Mouse (Mus musculus): ENCODE measurements around the gene Cradd. TPM values are rescaled to one million over a fixed set of nuclear protein-coding genes. Genes with fewer than 3 reads are reported as not detected.

The Cradd gene
- polyA plus RNA-seq, 1 experiment from 2014 or later, result 12.0 TPM

DNA sequence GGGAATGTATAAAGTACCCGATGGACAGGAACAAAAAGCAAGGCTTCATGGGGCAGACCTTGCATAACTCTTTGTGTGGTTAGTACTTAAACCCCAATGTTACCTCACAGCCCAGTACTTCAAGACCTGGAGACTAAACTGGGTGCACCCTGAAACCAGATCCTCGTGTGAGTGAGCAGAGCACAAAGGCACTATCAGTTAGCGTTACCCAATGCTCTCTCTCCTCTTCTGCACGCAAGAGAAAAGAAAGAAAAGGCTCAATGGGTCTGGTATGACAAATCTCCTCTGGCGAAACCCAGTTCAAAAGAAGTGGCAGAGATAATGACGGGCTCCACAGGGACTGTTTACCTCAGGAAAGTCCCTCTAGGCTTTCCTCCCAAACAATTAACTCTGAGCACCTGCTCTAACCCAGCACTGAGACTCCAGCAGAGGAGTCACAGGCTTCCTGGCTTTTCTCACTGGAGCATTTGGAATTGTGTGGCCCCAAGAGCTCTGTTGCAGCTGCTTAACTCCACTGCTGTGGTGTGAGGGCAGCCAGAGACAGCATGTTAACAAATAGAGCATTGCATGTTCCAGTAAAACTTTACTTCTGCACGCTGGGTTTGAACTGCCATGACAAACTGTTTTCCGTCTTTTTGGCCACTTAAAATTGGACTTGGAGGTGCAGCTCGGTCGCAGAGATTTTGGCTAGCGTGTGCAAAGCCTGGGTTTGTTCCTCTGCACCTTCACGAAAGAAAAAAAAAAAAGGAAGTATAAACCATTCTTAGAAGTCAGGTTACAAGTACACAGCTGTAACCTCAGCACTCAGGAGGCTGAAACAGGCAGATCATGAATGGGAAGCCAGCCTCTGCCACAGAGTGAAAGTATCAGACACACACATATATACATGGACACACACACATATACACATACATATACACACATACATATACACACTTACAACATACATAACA lies 21.4 kb downstream of the Cradd start:
- Histone ChIP-seq H3K9me3 (ENCODE audit: control insufficient read depth, low read length) (no peaks in the 10 kb centered on the region), H3K27ac (replicated peaks; ENCODE audit: low read depth, low read length) (no peak overlapping the region), H3K4me1 (ENCODE audit: control insufficient read depth, insufficient read depth, low read length) (peaks cover 4% of the 10 kb centered on the region; the same call in 1 of the 2 replicates), H3K27me3 (ENCODE audit: control insufficient read depth, insufficient read depth, low read length) (no peaks in the 10 kb centered on the region), H3K4me3 (replicated peaks; ENCODE audit: low read depth, low read length) (no peak overlapping the region), H3K36me3 (ENCODE audit: control insufficient read depth, insufficient read depth, low read length) (no peaks in the 10 kb centered on the region), H3K4me2 (ENCODE audit: low read length) (no peak overlapping the region), H3K9ac (replicated peaks; ENCODE audit: low read length) (no peak overlapping the region)
- no peak for DNase-seq
- no peak for ATAC-seq (ENCODE audit: low FRiP score, low TSS enrichment)
- WGBS, result 49% methylated on average over 12 of the region's 12 CpGs

- DNase-seq, result no peak
- WGBS, result 90% methylated on average over 8 of the region's 8 CpGs
- H3K4me3 ChIP-seq (replicated peaks; ENCODE audit: low read depth, low read length), result no peak overlapping the region
Observed at GRCm38 (mm10) chr10:95300178-95300793, 23.6 kb downstream of the Cradd start.

DNA sequence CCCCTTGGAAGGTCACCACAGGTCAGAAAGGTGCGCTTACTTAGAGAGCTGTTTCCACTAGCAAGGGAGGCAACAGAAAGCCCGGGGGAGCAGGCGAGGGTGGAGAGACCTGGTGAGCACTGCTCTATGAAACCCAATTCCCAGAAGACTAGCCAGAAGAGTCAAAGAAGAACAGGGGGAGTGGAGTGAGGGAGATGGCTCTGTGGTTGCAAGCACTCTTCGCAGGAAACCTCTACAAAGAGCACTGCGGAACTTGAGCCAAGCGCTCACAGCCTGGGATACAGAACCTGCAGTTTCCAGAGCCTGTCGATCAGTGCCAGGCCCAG lies 24.2 kb downstream of the Cradd start:
- DNase-seq (no peak), ATAC-seq (ENCODE audit: low FRiP score, low TSS enrichment) (no peak)
- WGBS, result 86% methylated on average over 7 of the region's 7 CpGs
- no peaks in the 10 kb centered on the region for H3K27me3 ChIP-seq (ENCODE audit: control insufficient read depth, insufficient read depth, low read length)
- H3K4me3 ChIP-seq (replicated peaks; ENCODE audit: low read depth, low read length), result no peak overlapping the region
- no peak overlapping the region for H3K27ac ChIP-seq (replicated peaks; ENCODE audit: low read depth, low read length)
- H3K4me1 ChIP-seq (ENCODE audit: control insufficient read depth, insufficient read depth, low read length), result peaks cover 8% of the 10 kb centered on the region; the same call in 1 of the 2 replicates
- H3K9me3 ChIP-seq (ENCODE audit: control insufficient read depth, low read length), result no peaks in the 10 kb centered on the region
- H3K36me3 ChIP-seq (ENCODE audit: control insufficient read depth, insufficient read depth, low read length), result no peaks in the 10 kb centered on the region
- no peak overlapping the region for H3K4me2 ChIP-seq (ENCODE audit: low read length)
- no peak overlapping the region for H3K9ac ChIP-seq (replicated peaks; ENCODE audit: low read length)

More at GRCm38 (mm10) chr10:95300178-95300793, 23.6 kb downstream of the Cradd start:
- no peak for ATAC-seq (ENCODE audit: low FRiP score, low TSS enrichment)
- H3K9ac ChIP-seq (replicated peaks; ENCODE audit: low read length), result no peak overlapping the region
- H3K27me3 ChIP-seq (ENCODE audit: control insufficient read depth, insufficient read depth, low read length), result no peaks in the 10 kb centered on the region
- no peak overlapping the region for H3K4me2 ChIP-seq (ENCODE audit: low read length)
- no peak overlapping the region for H3K27ac ChIP-seq (replicated peaks; ENCODE audit: low read depth, low read length)
- H3K4me1 ChIP-seq (ENCODE audit: control insufficient read depth, insufficient read depth, low read length), result peaks cover 8% of the 10 kb centered on the region; the same call in 1 of the 2 replicates
- no peaks in the 10 kb centered on the region for H3K9me3 ChIP-seq (ENCODE audit: control insufficient read depth, low read length)
- H3K36me3 ChIP-seq (ENCODE audit: control insufficient read depth, insufficient read depth, low read length), result no peaks in the 10 kb centered on the region

GRCm38 (mm10) chr10:95299010-95299807 lies 24.7 kb downstream of the Cradd start:
- no peak for ATAC-seq (ENCODE audit: low FRiP score, low TSS enrichment)
- no peak for DNase-seq
- H3K36me3 ChIP-seq (ENCODE audit: control insufficient read depth, insufficient read depth, low read length), result no peaks in the 10 kb centered on the region
- H3K4me3 ChIP-seq (replicated peaks; ENCODE audit: low read depth, low read length), result no peak overlapping the region
- no peak overlapping the region for H3K27ac ChIP-seq (replicated peaks; ENCODE audit: low read depth, low read length)
- H3K27me3 ChIP-seq (ENCODE audit: control insufficient read depth, insufficient read depth, low read length), result no peaks in the 10 kb centered on the region
- peaks cover 8% of the 10 kb centered on the region; the same call in 1 of the 2 replicates for H3K4me1 ChIP-seq (ENCODE audit: control insufficient read depth, insufficient read depth, low read length)
- H3K9me3 ChIP-seq (ENCODE audit: control insufficient read depth, low read length), result no peaks in the 10 kb centered on the region
- no peak overlapping the region for H3K9ac ChIP-seq (replicated peaks; ENCODE audit: low read length)
- H3K4me2 ChIP-seq (ENCODE audit: low read length), result no peak overlapping the region
- 83% methylated on average over 18 of the region's 18 CpGs for WGBS

GRCm38 (mm10) chr10:95298504-95298903 lies 25.4 kb downstream of the Cradd start:
- Histone ChIP-seq H3K36me3 (ENCODE audit: control insufficient read depth, insufficient read depth, low read length) (no peaks in the 10 kb centered on the region), H3K9ac (replicated peaks; ENCODE audit: low read length) (no peak overlapping the region), H3K4me2 (ENCODE audit: low read length) (no peak overlapping the region), H3K4me1 (ENCODE audit: control insufficient read depth, insufficient read depth, low read length) (peaks cover 8% of the 10 kb centered on the region; the same call in 1 of the 2 replicates), H3K9me3 (ENCODE audit: control insufficient read depth, low read length) (no peaks in the 10 kb centered on the region), H3K27ac (replicated peaks; ENCODE audit: low read depth, low read length) (no peak overlapping the region), H3K4me3 (replicated peaks; ENCODE audit: low read depth, low read length) (no peak overlapping the region), H3K27me3 (ENCODE audit: control insufficient read depth, insufficient read depth, low read length) (no peaks in the 10 kb centered on the region)
- no peak for DNase-seq
- 85% methylated on average over 6 of the region's 6 CpGs for WGBS
- no peak for ATAC-seq (ENCODE audit: low FRiP score, low TSS enrichment)

- H3K4me3 ChIP-seq (replicated peaks; ENCODE audit: low read depth, low read length), result no peak overlapping the region
- DNase-seq (peak; percentile 25), ATAC-seq (ENCODE audit: low FRiP score, low TSS enrichment) (no peak)
- no peaks in the 10 kb centered on the region for H3K9me3 ChIP-seq (ENCODE audit: control insufficient read depth, low read length)
- no peaks in the 10 kb centered on the region for H3K36me3 ChIP-seq (ENCODE audit: control insufficient read depth, insufficient read depth, low read length)
- no peaks in the 10 kb centered on the region for H3K27me3 ChIP-seq (ENCODE audit: control insufficient read depth, insufficient read depth, low read length)
- 0 out of 2 replicates have a peak overlapping the region, but pooled peaks have one; percentile 13 for H3K27ac ChIP-seq (replicated peaks; ENCODE audit: low read depth, low read length)
- no peak overlapping the region for H3K4me2 ChIP-seq (ENCODE audit: low read length)
- 58% methylated on average over 9 of the region's 9 CpGs for WGBS
- H3K4me1 ChIP-seq (ENCODE audit: control insufficient read depth, insufficient read depth, low read length), result peaks cover 8% of the 10 kb centered on the region; the same call in 1 of the 2 replicates
- H3K9ac ChIP-seq (replicated peaks; ENCODE audit: low read length), result no peak overlapping the region
Observed at GRCm38 (mm10) chr10:95297690-95298104, 26.2 kb downstream of the Cradd start.

GRCm38 (mm10) chr10:95297024-95297423 lies 26.9 kb downstream of the Cradd start:
- WGBS, result 82% methylated on average over 11 of the region's 11 CpGs
- Histone ChIP-seq H3K4me3 (replicated peaks; ENCODE audit: low read depth, low read length) (no peak overlapping the region), H3K27ac (replicated peaks; ENCODE audit: low read depth, low read length) (no peak overlapping the region), H3K9me3 (ENCODE audit: control insufficient read depth, low read length) (no peaks in the 10 kb centered on the region), H3K27me3 (ENCODE audit: control insufficient read depth, insufficient read depth, low read length) (no peaks in the 10 kb centered on the region), H3K4me1 (ENCODE audit: control insufficient read depth, insufficient read depth, low read length) (peaks cover 8% of the 10 kb centered on the region; the same call in 1 of the 2 replicates), H3K4me2 (ENCODE audit: low read length) (no peak overlapping the region), H3K36me3 (ENCODE audit: control insufficient read depth, insufficient read depth, low read length) (no peaks in the 10 kb centered on the region), H3K9ac (replicated peaks; ENCODE audit: low read length) (no peak overlapping the region)
- DNase-seq (no peak), ATAC-seq (ENCODE audit: low FRiP score, low TSS enrichment) (no peak)

DNA sequence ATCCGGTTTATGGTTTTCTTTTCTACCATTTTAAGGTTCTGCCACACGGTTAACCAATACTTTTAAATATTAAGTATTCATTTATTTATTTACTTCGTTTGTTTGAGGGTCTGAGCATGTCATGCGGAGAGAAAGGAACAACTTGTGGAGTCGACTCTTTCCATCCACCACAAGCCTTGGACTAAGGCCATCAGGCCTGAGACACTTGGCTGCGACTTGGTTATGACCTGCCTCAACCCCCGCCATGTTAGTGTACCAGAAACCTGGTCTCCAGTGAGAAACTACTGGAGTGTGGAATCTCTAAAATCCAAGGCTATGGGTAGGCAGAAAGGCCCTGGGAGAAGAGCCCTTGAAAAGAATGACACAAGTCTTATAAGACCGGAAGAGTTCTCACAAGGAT lies 30.7 kb downstream of the Cradd start:
- Histone ChIP-seq H3K36me3 (ENCODE audit: control insufficient read depth, insufficient read depth, low read length) (no peaks in the 10 kb centered on the region), H3K9me3 (ENCODE audit: control insufficient read depth, low read length) (no peaks in the 10 kb centered on the region)
- 93% methylated on average over 8 of the region's 8 CpGs for WGBS

More for the DNA sequence above, 30.7 kb downstream of the Cradd start:
- H3K27ac ChIP-seq (replicated peaks; ENCODE audit: low read depth, low read length), result no peak overlapping the region
- H3K27me3 ChIP-seq (ENCODE audit: control insufficient read depth, insufficient read depth, low read length), result no peaks in the 10 kb centered on the region
- no peak overlapping the region for H3K9ac ChIP-seq (replicated peaks; ENCODE audit: low read length)
- H3K4me2 ChIP-seq (ENCODE audit: low read length), result no peak overlapping the region
- ATAC-seq (ENCODE audit: low FRiP score, low TSS enrichment) (no peak), DNase-seq (no peak)
- H3K4me3 ChIP-seq (replicated peaks; ENCODE audit: low read depth, low read length), result no peak overlapping the region
- H3K4me1 ChIP-seq (ENCODE audit: control insufficient read depth, insufficient read depth, low read length), result peaks cover 8% of the 10 kb centered on the region; the same call in 1 of the 2 replicates
